Mouse (Mus musculus): Measurements from ENCODE around the gene Gm20696.

Gene Gm20696

GRCm38 (mm10) chr6:99624542-99624941 lies 42.1 kb downstream of the Gm20696 start:
- no peak for DNase-seq (ENCODE audit: low spot score in 2 of 2)

GRCm38 (mm10) chr6:99623641-99624040 lies 43.0 kb downstream of the Gm20696 start:
- peak in 1 of 2 experiments; percentile 35 for DNase-seq (ENCODE audit: low spot score in 2 of 2)

GRCm38 (mm10) chr6:99621167-99621566 lies 45.4 kb downstream of the Gm20696 start:
- no peak for DNase-seq (ENCODE audit: low spot score in 2 of 2)

- DNase-seq (ENCODE audit: low spot score in 2 of 2), result no peak
These were observed 46.1 kb downstream of the Gm20696 start for GRCm38 (mm10) chr6:99620471-99620870.

- no peak for DNase-seq (ENCODE audit: low spot score in 2 of 2)
These were observed 46.6 kb downstream of the Gm20696 start for GRCm38 (mm10) chr6:99619964-99620363.

GRCm38 (mm10) chr6:99619466-99619865 lies 47.1 kb downstream of the Gm20696 start:
- no peak for DNase-seq (ENCODE audit: low spot score in 2 of 2)

- DNase-seq (ENCODE audit: low spot score in 2 of 2), result no peak
These were observed 48.7 kb downstream of the Gm20696 start for GRCm38 (mm10) chr6:99617867-99618266.

- no peak for DNase-seq (ENCODE audit: low spot score in 2 of 2)
These were observed 49.2 kb downstream of the Gm20696 start for GRCm38 (mm10) chr6:99617415-99617814.

GRCm38 (mm10) chr6:99615272-99615751 lies 51.3 kb downstream of the Gm20696 start:
- DNase-seq (ENCODE audit: low spot score in 2 of 2), result no peak

- DNase-seq (ENCODE audit: low spot score in 2 of 2), result no peak
These were observed 51.9 kb downstream of the Gm20696 start for GRCm38 (mm10) chr6:99614566-99615271.

- DNase-seq (ENCODE audit: low spot score in 2 of 2), result no peak
These were observed 54.7 kb downstream of the Gm20696 start for GRCm38 (mm10) chr6:99611866-99612265.

- no peak for DNase-seq (ENCODE audit: low spot score in 2 of 2)
These were observed 55.9 kb downstream of the Gm20696 start for GRCm38 (mm10) chr6:99610454-99611427.

- DNase-seq (ENCODE audit: low spot score in 2 of 2), result no peak
These were observed 60.5 kb downstream of the Gm20696 start for GRCm38 (mm10) chr6:99606079-99606478.

- peak in 1 of 2 experiments; percentile 19 for DNase-seq (ENCODE audit: low spot score in 2 of 2)
These were observed 61.8 kb downstream of the Gm20696 start for GRCm38 (mm10) chr6:99604758-99605157.

- no peak for DNase-seq (ENCODE audit: low spot score in 2 of 2)
These were observed 64.2 kb downstream of the Gm20696 start for GRCm38 (mm10) chr6:99602434-99602833.

GRCm38 (mm10) chr6:99600886-99601285 lies 65.7 kb downstream of the Gm20696 start:
- no peak for DNase-seq (ENCODE audit: low spot score in 2 of 2)

- peak in 1 of 2 experiments; percentile 39 for DNase-seq (ENCODE audit: low spot score in 2 of 2)
These were observed 66.3 kb downstream of the Gm20696 start for GRCm38 (mm10) chr6:99600168-99600793.

- DNase-seq (ENCODE audit: low spot score in 2 of 2), result no peak
These were observed 66.9 kb downstream of the Gm20696 start for GRCm38 (mm10) chr6:99599651-99600050.

- DNase-seq (ENCODE audit: low spot score in 2 of 2), result peak in 1 of 2 experiments; percentile 21
These were observed 67.4 kb downstream of the Gm20696 start for GRCm38 (mm10) chr6:99599229-99599628.

- DNase-seq (ENCODE audit: low spot score in 2 of 2), result no peak
These were observed 89.6 kb downstream of the Gm20696 start for GRCm38 (mm10) chr6:99577040-99577439.

GRCm38 (mm10) chr6:99575633-99576032 lies 91.0 kb downstream of the Gm20696 start:
- no peak for DNase-seq (ENCODE audit: low spot score in 2 of 2)

GRCm38 (mm10) chr6:99573343-99573742 lies 93.3 kb downstream of the Gm20696 start:
- no peak for DNase-seq (ENCODE audit: low spot score in 2 of 2)
